Mouse (Mus musculus): ENCODE measurements at regions not wholly inside any gene's neighbourhood (a gene's known extent, or its start where the extent isn't known, plus 50 kb on each side); places are given as distances from the start of the nearest gene placed in this dataset.

DNA sequence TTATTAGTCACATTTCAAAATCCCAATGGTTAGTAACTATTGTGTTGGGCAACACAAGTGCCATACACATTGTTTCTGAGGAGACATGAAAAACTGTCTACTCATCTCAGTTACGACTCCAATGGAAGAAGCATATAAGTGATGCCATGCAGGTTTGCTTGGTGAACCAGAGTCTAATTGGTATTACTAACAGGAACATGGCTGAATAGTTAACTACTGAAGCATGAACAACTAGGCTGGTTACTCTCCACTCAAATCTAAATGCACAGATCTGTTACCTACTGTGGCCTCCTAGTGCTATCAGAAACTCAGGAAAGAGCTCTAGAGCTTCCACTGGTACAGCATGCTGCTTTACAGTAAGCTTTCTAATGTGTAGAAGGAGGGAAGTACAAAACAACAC is 503.5 kb upstream of the Sox9 start:
- peak; percentile 55 for DNase-seq

DNA sequence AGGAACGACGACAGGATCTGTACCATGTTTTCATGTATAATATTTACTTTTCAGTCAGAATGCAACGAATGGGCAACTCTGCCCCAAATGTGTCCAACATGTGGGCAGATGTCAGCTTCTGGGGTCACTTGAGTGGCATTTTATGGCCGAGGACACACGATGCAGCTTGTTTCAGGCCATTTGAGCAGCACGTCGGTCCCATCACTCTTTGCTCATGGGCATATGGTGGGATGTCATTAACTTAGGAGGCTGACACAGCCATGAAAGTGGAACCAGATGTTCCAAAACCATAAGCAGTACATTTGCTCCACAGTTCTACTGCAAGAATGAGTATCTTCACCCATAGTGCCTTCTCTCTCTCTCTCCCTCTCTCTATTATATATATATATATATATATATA is 499.1 kb upstream of the Sox9 start:
- no peak for DNase-seq

- DNase-seq: no peak
These were observed 483.1 kb upstream of the Sox9 start for GRCm38 (mm10) chr11:112298901-112299341.

DNA sequence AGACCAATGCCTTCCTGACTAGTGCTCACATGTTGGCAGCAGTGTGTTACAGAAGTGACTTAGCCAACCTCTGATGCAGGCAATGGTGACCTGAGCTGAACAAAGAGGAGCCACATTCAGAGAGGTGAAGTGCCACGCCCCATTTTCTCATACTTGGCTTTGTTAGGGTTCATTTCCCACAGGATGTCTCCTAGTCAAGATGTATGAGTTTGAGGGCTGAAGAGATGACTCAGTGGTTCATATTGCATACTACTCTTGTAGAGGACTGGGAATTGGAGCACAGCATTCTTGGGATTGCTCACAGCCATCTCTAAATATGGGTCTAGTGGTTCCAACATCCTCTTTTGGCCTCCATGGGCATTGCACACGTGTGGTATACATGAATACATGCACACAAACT is 478.9 kb upstream of the Sox9 start:
- no peak for DNase-seq

DNA sequence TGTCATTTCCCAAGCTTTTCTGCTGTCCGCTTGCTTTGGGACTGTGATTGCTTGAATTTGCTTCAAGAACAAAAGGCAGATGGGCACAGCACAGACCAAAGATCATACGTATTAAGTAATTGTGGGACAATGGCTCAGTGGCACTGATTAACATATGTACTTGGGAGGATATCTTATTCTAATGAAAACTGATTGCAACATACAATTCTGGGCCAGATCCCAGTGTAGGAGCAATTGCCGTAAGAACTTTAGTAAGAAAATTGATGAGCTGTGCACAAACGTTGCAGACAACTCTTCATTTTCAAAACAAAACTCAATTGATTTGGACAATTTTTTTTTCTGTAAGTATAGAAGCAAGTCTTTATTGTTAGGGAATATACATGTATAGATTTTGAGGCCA is 456.2 kb upstream of the Sox9 start:
- no peak for DNase-seq

- DNase-seq: no peak
These were observed 454.4 kb upstream of the Sox9 start for GRCm38 (mm10) chr11:112327606-112328005.

- DNase-seq: no peak
These were observed 436.9 kb upstream of the Sox9 start for GRCm38 (mm10) chr11:112345133-112345532.

DNA sequence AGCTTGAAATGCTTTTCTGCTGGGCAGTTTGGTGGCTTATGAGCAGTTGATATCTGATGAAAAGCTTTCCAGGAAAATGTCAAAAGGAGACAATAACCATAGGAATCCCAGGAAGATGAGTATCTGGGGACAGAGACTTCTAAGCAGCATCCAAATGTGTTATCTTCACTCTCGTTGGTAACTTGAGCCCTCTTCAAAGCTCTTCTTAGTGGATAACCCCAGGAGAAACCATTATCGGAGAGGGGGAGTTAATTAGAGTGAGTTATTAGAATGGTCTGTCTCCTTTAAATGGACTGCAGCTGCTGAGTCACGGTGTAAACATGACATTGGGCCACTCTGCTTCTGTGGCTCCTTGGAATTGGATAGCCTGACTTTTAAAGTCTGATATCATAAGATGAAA is 436.4 kb upstream of the Sox9 start:
- DNase-seq: peak; percentile 22

- DNase-seq: no peak
These were observed 435.9 kb upstream of the Sox9 start for GRCm38 (mm10) chr11:112346089-112346488.

DNA sequence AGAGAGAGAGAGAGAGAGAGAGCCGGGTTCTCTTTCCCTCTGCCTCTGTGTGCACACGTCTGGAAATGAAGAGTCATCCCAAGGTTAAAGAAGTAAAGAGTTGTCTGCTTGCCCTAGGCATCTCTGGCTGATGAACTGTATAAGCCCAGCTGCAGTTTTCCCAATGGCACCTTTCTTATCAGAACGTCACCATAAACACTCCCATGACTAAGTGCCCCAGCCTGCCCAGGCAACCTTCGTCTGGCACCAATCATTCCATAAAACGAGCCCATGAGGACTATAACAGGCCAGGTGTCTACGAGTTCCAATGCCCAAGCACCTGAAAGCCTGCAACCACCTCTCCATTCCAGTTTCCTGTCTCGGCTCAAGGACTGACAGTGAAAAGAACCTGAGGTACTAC is 435.5 kb upstream of the Sox9 start:
- DNase-seq: no peak

- DNase-seq: no peak
These were observed 426.7 kb upstream of the Sox9 start for GRCm38 (mm10) chr11:112355311-112355710.

DNA sequence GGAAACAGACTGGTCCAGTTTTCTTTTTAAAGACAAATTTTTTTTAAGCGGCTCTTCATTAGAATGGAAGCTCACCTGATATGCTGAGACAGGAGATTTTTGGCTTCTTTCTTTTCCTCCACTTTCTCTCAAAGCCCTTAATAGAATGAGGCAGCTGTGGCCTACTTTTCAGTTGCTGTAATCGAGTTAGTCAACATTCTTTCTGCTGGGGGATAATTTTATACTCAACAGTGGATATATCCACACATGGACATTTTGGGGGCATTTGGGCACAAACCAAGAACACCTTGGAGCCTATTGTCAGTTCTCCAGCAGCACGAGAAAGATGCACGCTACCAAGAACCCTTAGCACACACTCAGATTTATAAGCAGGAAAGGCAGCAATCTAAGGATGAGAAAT is 415.3 kb upstream of the Sox9 start:
- peak; percentile 19 for DNase-seq

- no peak for DNase-seq
These were observed 411.1 kb upstream of the Sox9 start for GRCm38 (mm10) chr11:112370941-112371340.

GRCm38 (mm10) chr11:112400069-112400468 is 382.0 kb upstream of the Sox9 start:
- DNase-seq: no peak

DNA sequence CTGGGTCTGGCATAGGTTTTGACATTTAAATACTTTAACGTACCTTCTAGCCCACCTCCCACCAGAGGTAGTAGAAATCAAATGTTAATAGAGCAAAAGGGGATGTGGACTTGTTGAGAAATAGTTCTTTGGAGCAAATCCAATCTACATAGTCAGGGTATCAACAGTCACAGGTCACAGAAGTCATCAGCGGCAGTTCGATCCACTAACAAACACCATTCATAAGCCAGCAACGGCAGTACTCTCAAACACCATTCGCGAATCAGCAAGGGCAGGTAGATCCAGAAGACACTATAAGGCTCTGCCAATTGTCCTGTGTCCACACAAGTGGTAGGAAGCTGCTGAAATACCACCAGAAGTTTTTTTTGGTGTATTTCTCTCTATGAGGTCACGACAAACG is 374.3 kb upstream of the Sox9 start:
- DNase-seq: no peak

- DNase-seq: no peak
These were observed 369.6 kb upstream of the Sox9 start for GRCm38 (mm10) chr11:112412434-112412833.

- DNase-seq: no peak
These were observed 339.4 kb upstream of the Sox9 start for GRCm38 (mm10) chr11:112442639-112443038.

DNA sequence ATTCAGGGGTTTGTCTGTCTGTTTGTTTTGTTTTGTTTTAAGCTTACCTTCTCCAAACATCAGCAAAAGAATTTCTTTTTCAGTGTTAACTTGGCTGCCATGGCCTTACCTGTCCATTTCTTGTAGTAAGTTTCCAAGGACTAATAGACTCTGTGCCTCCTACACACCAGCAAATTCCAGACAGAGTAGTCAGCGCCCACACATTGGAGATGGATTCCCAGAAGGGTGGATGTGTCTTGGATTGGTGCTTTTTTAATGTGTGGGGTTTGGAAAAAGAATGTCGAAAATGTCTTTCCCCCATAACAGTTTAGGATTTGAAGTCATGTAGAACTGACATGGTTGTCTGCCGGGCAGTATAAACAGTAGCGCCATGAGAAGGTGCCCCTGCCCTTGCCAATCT is 338.1 kb upstream of the Sox9 start:
- DNase-seq: no peak

GRCm38 (mm10) chr11:112449632-112450031 is 332.4 kb upstream of the Sox9 start:
- DNase-seq: peak; percentile 38

DNA sequence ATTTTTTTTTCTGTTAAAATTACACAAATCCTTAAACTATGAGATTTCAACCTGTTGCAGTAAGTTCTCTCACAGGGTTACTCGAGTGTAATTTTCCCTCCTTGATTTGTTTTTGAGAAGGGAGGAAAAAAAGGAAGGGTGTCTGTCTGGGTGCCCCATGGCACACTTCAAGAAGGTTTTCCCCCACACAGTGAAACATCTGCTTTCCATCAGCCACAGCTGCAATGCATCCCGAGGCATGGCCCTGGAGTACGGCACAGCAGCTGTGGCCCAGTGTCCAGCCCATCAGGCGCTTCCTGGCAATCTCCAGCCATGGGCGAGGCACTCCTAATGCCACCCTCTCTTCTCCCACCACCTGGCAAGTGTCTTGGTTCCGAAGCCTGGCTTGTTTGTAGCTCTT is 331.8 kb upstream of the Sox9 start:
- DNase-seq: no peak

- no peak for DNase-seq
These were observed 323.9 kb upstream of the Sox9 start for GRCm38 (mm10) chr11:112458075-112458474.

DNA sequence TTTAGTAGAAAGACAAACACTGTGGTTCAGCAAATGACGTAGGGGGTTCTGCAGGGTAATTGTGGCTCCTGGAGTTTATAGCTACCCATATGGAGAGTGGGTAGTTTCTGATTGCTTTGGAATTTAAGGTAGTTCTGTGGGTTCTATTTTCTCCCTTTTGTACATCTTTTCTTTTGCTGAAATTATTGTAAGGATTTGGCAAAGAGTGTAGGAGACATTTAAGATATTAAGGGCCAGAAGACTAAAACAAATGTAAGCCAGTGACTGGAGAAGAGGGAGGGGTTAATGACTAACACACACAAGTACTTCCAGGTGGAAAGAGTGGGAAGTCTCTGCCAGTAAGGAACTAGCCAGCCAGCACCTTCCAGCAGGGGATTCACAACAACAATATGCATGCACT is 318.9 kb upstream of the Sox9 start:
- no peak for DNase-seq

GRCm38 (mm10) chr11:112464386-112464785 is 317.6 kb upstream of the Sox9 start:
- no peak for DNase-seq

DNA sequence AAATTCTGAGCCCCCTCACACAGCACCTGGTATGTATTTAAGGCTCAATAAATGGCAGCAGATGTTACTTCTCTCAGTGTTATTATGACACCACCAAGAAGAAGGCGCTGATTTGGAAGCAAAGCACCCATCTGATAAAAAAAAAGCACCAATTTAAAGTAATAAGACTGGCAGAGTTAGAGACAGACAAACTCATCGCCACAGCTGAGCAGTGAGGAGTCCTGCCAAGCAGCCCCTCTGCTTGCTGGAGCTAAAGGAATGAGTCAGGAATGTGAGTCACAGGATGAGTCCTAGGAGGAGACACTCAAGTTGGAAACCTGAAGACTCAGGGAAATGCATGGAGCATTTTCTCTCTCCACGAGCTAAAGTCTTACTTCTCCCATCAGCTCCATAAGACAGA is 311.7 kb upstream of the Sox9 start:
- DNase-seq: no peak

GRCm38 (mm10) chr11:112473237-112473636 is 308.8 kb upstream of the Sox9 start:
- DNase-seq: no peak

DNA sequence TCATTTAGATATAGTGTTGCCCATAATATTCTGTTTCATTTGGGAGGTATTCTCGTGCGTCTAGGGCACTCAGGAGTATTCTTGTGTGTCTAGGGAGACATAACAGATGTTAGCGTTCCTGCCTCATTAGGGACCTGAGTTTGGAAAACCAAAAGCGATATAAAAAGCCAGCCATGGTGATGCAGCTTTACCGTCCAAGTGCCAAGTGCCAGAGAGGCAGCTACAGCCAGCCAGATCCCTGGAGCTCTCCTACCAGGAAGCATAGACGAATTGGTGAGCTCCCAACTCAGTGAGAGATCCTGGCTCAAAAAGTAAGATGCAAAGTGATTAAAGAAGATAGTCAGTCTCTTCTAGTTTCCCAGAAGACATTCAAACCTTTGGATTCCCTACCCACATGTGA is 308.3 kb upstream of the Sox9 start:
- no peak for DNase-seq
